Mouse (Mus musculus) olfactory bulb, adult 2 months (tissue): ENCODE results near the gene Wdr1. TPM values are rescaled to one million over a fixed set of nuclear protein-coding genes. Genes with fewer than 3 reads are reported as not detected.
A peak's percentile ranks its signal among the peaks of the same experiment; 100 is the strongest.

ENCODE experiments used
- H3K27ac ChIP-seq: fragments of 200-500 bp; 2 replicates; pipeline ENCODE4 v1.5.1; 2012; ENCODE audit warnings: low read depth, low read length; ENCODE audit not compliant: insufficient read depth
- H3K4me1 ChIP-seq: fragments of 200-500 bp; 2 replicates; pipeline ENCODE4 v1.6.1; 2012; ENCODE audit warnings: low read length; ENCODE audit not compliant: control insufficient read depth, insufficient read depth
- H3K4me3 ChIP-seq: fragments of 200-500 bp; 2 replicates; pipeline ENCODE4 v1.5.1; 2012; ENCODE audit warnings: mild to moderate bottlenecking, low read depth, low read length, moderate library complexity; ENCODE audit not compliant: insufficient read depth
- CTCF ChIP-seq: fragments of 200-500 bp; IDR thresholded peaks from 2 replicates; pipeline ENCODE4 v1.5.1; 2012; ENCODE audit warnings: low read depth, mild to moderate bottlenecking, low read length, moderate library complexity; ENCODE audit not compliant: insufficient read depth
- POLR2A ChIP-seq: fragments of 200-500 bp; IDR thresholded peaks from 2 replicates; pipeline ENCODE4 v1.6.1; 2012; ENCODE audit warnings: mild to moderate bottlenecking, low read depth, low read length, moderate library complexity; ENCODE audit not compliant: insufficient read depth
- WGBS: fragments of 180-500 bp; shearing (Covaris S2); methylation state at CpG from one replicate; pipeline ENCODE4 v1.1.7; 2018; 5-methylcytosine and 5-hydroxymethylcytosine counted together
- polyA plus RNA-seq: library from polyadenylated mRNA; stranded (reverse); fragments of >200 nt; gene quantifications from 2 replicates; pipeline ENCODE4 v1.2.4, GENCODE M21; 2012; ENCODE audit warnings: low replicate concordance; ENCODE audit not compliant: missing spikeins, insufficient read depth, insufficient read length

Wdr1 gene
- polyA plus RNA-seq, 1 experiment, result 427 TPM

- Histone ChIP-seq H3K27ac (no peak overlapping the region), H3K4me3 (no peak overlapping the region), H3K4me1 (peaks cover 16% of the 10 kb centered on the region)
- WGBS, result 53% methylated on average over 6 of the region's 6 CpGs
- TF ChIP-seq CTCF (no peak), POLR2A (no peak)
These were observed 75.0 kb downstream of the Wdr1 start for GRCm38 (mm10) chr5:38488026-38488425.

GRCm38 (mm10) chr5:38487247-38487646 lies 75.8 kb downstream of the Wdr1 start:
- Histone ChIP-seq H3K27ac (no peak overlapping the region), H3K4me3 (no peak overlapping the region), H3K4me1 (peaks cover 16% of the 10 kb centered on the region)
- 90% methylated on average over 4 of the region's 4 CpGs for WGBS
- TF ChIP-seq CTCF (no peak), POLR2A (no peak)

DNA sequence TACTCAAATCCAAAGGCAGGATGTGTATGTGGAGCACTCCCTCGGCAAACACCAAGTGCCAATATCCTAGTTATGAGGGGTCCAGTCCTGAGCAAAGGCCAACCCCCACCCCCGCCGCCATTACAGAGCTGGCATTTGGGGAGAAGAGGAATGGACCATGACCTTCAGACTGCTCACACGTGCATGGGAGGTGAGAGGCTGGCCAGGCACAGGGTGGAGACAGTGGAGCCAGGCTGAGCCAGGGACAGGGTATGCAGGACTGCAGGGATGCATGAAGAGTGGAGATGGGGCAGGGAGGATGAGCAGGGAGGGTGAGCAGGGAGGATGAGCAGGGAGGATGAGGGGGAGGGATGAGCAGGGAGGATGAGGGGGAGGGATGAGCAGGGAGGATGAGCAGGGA lies 77.1 kb downstream of the Wdr1 start:
- Histone ChIP-seq H3K4me1 (peaks cover 18% of the 10 kb centered on the region), H3K4me3 (no peak overlapping the region), H3K27ac (no peak overlapping the region)
- WGBS, result 91% methylated on average over 4 of the region's 4 CpGs
- no peak for TF ChIP-seq POLR2A
- TF ChIP-seq CTCF, result no peak

DNA sequence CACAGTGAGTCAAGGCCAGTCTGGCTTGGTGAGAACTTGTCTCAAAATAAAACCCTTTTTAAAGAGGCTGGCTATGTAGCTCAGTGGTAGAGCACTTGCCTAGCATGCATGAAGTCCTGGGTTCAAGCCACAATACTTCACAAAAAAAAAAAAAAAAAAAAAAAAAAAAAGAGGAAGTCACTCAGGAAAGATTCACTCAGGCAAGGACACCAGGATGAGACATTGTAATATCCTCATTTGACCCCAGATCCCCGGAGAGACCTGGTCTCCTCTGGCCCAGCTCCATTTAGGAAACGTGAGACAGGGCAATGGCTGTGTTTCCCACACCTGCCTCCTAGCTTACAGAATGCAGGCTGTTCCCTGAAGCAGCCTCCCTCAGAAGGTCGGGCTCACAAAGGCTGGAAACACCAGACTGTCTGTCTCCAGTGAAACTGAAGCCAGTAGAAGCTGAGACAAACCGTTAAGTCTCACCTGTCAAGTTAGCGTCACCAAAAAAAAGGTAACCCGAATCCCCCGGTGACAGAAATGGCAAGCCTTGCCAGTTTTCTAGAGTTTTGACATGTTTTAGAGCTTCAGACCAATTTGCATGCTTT lies 79.4 kb downstream of the Wdr1 start:
- 70% methylated on average over 7 of the region's 7 CpGs for whole genome bisulfite sequencing
- Histone ChIP-seq H3K27ac (no peak overlapping the region), H3K4me1 (peaks cover 28% of the 10 kb centered on the region), H3K4me3 (no peak overlapping the region)
- TF ChIP-seq POLR2A (no peak), CTCF (no peak)

DNA sequence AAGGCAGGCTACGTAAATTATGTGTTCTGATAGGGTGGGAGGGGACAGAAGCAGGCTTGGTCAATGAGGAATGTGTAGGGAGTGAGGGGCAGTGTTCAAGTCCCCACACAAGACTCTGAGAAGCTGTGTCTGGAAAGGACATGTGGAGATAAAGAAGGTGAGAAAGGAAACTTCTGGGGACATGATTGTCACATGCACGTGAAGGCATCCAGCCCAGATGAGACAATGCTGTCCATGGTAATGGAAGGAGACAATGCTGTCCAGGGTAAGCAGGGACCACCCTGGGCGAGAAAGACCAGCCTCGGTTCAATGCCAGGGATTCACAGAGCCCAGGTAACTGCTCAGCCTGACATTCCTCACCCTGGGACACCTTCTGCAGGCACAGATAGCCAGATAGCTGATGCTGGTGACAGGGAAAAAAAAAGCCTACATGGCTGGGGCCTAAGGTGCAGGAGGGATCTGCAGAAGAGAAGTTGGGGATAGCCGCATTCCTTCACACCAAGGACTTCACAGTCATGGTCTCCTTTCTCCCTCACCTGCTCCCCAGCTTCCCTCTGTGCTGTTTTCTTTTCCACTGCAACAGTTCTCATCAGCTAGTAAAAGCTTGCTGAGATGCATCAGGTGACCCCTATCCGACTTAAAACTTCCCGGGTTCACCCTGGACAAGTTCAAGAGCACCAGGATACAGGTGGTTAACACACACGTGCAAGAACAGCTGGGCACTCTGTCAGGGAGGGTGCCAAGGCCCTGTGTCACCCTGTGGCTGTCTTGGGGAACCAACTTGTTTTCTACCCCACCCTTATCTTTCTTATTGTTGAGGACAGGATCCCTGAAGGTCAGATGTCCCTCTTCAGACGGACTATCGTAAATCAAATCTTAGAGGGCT lies 82.0 kb downstream of the Wdr1 start:
- Histone ChIP-seq H3K27ac (no peak overlapping the region), H3K4me3 (no peak overlapping the region), H3K4me1 (peaks cover 17% of the 10 kb centered on the region)
- 92% methylated on average over 10 of the region's 10 CpGs for WGBS
- TF ChIP-seq POLR2A (no peak), CTCF (no peak)

DNA sequence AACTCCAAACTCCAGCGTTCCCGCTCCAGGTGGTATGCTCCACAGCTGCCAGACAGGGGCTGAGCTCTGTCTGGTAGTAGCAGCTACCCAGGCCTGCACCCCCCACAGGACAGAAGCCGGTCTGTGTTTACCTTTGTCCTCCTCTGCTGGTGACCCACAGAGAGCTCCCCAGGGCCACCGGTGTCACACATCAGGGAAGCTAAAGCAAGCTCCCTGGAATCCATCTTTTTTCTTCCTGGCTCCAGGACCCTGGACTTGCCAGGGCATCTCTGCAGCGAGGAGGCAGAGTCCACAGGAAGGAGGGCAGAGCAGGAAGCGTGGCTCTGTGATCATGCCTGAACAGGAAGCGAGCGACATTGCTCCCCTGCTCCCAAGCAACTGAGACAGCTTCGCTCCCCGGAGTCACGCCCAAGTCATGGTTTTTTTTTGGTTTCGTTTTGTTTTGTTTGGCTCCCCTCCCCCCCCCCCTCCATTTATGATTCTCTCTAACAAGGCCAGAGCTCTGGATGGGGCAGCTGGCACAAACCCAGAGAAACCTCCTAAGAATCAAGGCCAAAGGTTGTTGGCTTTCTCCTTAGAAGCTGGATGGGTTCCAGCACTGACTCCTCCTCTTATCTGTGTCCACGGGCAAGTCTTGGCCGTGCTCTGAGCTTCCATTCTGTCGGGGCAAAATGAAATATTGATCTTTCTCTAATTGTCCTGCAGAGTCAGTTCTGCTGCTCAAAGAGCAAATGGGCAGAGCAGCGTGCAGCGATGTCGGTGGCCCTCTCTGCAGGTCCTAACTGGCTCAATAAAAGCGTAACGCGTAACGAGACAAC lies 82.9 kb downstream of the Wdr1 start:
- TF ChIP-seq CTCF, result no peak
- no peak for TF ChIP-seq POLR2A
- Histone ChIP-seq H3K4me1 (peaks cover 17% of the 10 kb centered on the region), H3K27ac (peak overlapping the region; percentile 57), H3K4me3 (peak overlapping the region; percentile 42)
- 26% methylated on average over 22 of the region's 22 CpGs for WGBS

- peak overlapping the region; percentile 42 for H3K4me3 ChIP-seq
- peaks cover 17% of the 10 kb centered on the region for H3K4me1 ChIP-seq
- H3K27ac ChIP-seq, result peak overlapping the region; percentile 57; the same call in 1 of the 2 replicates
These were observed 83.5 kb downstream of the Wdr1 start for GRCm38 (mm10) chr5:38479545-38479907.

DNA sequence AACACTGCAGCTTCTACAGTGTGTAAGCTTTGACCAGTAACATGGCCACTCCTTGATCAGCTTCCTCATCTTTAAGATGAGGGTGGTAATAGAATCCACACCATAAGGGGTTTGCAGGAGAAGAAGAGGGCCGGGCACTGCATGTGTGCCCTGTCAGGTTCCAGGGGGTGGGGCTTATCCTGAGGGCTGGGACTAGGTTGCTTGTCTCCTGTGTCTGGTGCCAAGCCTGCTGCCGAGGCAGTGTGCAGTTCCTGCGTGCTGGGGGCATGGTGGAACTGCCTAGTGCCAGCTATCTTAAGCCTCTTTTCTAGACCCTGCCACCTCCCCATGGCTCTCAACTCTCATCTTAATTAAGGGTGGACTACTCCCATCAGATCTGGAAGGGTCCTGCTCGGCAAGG lies 84.0 kb downstream of the Wdr1 start:
- Histone ChIP-seq H3K4me1 (peaks cover 17% of the 10 kb centered on the region), H3K4me3 (no peak overlapping the region), H3K27ac (no peak overlapping the region)
- WGBS, result 37% methylated on average over 4 of the region's 4 CpGs
- TF ChIP-seq POLR2A (no peak), CTCF (no peak)
